Mouse (Mus musculus) spleen, adult 12 weeks (tissue): ENCODE measurements around the gene Zfyve19.

ENCODE experiments used
- DNase-seq: peaks from one replicate; pipeline ENCODE4 v3.0.0; 2022; ENCODE audit warnings: low spot score

Gene Zfyve19

DNA sequence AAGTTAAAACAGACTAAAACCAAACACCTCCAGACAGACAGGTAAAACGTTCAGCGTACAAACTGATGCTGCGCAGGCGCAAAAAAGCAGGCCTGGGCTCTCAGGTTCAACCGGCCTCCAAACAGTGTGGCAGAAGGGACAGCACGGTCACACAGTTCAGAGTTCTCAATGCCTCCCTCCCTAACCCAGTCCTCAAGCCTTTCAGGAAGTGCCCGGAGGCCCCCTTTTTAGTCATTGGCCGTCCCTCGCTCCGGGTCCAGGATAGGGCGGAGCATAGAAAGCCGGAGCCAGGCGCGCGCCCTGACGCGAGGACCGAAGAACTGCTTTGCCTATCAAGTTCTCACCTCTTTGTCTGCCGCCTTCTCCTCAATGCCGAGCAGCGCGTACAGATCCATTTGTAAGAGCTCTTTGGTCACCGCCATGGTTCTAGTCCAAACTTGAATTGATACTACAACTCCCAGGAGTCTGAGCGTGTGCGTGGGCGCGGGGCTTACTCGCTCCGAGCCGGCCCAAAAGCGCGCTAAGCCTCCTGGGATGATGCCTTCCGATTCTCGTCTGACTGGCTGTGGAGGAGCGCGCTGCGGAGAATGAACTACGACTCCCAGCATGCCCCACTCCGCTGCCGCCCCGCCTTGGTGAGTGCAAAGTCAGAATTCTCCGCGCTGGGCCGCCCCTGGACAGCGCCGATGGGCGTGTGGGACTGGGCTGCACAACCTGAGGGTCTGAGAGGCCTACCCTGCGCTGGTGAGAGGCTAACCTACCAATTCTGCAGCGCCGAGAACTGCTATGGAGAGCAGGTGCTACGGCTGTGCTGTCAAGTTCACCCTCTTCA is at the start of gene Zfyve19, which contains the start of gene Dnajc17:
Gene Zfyve19 (plus strand): TSS at position 274 of the 832 bp plus-strand sequence.
Gene Dnajc17 (minus strand): TSS at position 452 of the 832 bp plus-strand sequence.
- peak; percentile 92 for DNase-seq

DNA sequence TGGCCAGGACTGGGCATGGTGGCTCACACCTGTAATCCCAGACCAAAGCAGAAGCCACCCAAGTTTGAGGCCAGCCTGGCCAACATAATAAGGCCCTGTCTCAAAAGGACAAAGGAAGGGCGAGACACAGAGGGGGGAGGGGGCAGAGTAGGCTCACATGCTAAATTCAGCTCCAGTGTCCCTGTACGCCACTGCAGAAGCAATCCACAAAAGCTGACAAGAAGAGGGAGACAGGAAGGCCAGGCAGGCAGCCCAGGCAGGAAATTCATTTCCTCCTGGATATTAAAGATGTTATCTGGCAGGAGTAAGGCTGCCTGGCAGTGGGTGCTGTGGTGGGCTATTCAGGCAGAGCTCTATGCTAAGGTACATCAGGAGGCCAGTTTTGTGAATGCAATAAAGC is 47.2 kb upstream of the Zfyve19 start:
- DNase-seq: no peak

DNA sequence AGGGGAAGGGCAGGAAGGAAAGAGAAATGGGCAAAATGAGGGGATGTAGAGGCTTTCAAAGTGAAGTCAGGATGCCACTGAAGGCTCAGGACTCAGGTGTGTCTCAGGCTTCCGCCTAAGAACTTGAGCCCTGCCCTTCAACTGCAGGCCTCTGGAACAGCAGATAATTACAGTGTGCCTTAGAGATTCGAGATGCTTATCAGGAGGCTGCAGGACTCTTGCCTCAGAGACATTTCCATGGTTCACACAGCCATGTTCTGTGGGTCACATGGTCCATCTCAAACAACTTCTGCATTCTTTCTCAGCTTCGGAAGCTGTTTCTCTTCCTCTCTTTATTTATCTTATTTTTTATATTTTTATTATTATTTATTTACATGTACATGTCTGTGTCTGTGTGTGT is 45.3 kb upstream of the Zfyve19 start:
- DNase-seq: no peak

DNA sequence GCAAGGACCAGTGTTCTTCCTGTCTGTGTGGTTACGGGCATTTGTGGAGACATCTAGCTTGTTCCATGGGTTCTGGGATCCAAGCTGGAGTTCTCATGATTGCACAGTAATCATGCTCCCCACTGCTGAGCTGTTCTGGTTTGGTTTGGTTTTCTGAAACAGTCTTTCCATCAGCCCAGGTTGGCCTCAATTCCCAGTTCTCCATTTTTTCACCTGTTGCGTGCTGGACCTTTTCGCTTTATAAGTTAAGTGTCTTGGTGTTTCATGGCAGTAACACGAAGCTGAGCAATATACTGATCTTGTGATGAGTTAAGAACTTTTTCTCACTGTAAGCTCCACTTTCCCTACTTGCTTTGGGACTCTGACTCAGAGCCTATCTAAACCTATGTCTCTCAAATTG is 44.4 kb upstream of the Zfyve19 start:
- no peak for DNase-seq

DNA sequence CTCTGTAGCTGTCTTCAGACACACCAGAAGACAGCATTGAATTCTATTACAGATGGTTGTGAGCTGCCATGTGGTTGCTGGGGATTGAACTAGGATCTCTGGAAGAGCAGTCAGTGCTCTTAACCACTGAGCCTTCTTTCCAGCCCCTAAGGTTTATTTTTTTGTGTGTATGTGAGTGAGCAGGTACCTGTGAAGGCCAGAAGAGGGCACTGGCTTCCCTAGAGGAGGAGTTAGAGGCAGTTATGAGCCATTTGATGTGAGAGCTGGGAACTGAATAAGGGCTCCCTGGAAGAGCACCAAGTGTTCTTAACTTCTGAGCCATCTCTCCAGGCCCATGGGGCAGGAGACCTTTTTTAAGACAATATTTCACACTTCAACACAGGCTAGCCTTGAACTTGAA is 43.0 kb upstream of the Zfyve19 start:
- DNase-seq: no peak

DNA sequence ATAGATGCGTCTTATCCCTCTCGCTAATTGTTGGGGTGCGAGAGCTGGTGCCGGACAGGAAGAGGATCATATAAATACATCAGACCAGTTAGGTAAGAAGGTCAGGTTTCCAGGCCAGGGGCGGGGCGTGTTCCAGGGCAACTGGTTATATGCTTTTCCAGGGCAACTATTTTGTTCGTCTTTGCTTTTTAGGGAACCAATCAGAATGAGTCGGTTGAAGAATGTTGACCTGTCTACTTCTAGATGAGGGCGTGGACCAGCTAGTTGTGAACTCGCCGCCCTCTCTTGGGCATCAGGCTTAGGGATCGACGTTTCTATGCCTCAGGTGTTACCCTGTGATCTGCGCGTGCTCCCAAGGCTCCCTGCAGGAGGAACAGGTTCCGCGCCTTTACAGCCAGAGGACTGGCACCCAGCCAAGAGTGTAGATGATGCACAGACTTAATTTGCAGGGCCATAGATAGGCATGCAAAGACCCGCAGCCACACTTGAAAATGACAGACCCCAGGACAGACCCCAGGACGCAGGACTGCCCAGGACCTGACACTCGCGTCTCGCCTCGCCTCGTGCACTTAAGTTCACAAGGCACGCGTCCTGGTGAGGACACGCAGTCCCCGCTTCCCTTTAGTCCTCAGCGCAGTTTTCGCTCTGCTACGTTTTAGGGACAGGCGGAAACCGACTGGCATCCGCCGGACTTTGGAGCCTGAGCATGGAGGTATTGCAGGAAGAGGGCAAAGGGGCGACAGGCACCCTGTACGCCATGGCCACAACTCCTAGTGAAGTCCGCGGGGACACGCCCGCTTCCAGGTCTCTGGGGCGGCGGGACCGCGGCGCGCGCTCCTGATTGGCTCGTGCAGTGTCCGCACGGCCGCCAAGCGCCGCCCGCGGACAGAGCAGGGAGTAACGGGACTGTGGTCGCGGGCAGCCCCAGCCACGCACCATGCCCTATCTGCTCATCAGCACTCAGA is 41.2 kb upstream of the Zfyve19 start, which contains the start of gene Gchfr:
Gene Gchfr (plus strand): TSS at position 873 of the 965 bp plus-strand sequence.
- peak; percentile 20 for DNase-seq

DNA sequence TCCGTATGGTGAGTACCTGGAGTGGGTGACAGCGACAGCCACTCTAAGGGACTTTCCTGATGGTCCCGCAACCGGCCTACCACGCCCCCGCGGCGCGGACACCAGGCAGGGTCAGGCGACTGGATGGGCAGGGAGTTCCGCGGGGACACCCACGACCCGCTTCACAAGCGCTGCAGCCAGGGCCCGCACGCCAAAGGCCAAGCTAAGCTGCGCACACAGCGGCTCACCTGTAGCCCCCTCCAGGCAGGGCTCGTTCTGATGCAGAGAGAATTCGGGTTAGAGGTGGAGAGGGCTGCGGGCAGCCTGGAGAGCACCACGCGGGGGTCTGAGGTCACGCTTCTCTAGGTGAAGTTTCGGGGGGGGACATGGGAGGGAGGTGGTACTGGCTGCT is 40.6 kb upstream of the Zfyve19 start:
- DNase-seq: no peak

DNA sequence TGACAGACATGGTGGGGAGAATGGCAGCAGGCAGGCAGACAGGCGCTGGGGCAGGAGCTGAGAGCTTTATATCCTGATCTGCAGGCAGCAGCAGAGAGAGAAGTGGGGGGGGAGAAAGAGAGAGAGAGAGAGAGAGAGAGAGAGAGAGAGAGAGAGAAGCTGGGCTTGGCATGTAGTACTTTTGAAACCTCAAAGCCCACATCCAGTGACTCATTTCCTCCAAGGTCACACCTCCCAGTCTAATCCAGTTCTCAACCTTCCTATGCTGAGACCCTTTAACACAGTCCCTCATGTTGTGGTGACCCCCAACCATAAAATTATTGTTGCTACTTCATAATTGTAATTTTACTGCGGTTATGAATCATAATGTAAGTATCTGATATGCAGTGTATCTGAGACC is 38.1 kb upstream of the Zfyve19 start:
- no peak for DNase-seq

DNA sequence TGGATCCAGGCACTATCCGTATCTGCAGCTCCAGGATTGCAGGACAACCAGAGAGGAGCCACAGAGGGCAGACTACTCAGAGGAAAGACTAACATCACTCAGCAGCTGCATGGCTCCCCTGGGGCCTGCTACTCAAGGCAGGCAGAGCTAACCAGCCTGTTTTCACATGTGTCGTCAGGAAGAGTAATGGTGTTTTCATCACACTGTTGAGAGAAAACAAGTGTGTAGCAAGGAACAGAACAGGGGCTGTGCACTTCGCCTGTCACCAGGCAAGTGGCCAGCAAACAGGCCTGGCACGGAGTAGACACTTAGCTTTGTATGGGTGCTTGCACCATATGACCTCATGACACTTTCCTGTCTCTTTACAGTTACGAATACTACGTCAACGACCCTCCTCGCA is 36.8 kb upstream of the Zfyve19 start:
- DNase-seq: no peak

DNA sequence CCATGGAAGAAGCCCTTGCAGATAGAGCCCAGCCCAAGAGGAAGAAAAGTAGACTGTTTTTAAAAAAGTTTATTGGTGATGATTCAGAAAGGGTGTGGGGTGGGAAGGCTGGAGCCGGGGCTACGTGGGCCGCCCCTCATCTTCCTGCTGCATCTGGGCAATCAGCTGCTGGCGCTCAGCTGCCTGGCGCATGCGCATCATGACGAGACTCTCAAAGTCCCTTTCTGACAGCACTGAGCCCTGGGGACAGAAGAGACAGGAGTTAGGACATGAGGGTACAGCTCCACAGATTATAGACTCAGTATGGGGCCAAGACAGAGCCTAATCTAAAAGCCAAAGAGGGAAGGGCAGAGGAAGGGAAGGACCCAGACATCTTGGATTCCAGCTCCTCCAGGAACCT is 36.0 kb upstream of the Zfyve19 start:
- no peak for DNase-seq

DNA sequence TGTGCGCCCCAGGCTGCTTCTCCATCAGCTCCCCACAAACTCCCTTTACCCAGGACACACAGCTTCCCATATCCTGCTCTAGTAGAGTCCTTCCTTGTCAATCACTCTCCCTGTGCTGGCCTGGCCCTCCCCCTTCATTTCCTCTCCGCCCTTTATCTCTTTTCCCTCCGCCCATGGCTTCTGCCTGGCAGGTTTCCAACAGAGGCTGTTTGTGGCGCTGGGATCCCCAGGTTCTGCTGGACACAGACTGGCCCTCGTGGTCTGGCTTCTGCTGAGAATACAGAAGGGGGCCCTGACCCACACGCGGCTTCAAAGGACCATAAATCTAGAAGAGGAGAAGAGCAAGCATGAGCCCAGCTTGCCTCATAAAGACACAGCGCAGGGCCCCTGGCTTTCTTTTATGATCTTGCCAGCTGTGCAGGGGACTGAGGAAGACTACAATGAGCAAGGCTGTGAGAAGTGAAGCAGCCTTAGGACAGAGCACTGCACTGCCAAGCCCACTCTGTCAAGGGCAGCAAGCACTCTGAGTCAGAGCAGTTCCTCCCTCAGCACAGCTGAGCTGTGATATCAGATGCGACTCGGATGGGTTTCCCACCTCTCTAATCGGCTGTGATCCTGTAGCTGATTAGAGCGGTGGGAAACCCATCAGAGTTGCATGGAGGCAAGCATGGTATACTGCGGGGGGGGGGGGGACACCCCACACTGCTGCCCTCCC is 35.4 kb upstream of the Zfyve19 start:
- DNase-seq: peak; percentile 38

DNA sequence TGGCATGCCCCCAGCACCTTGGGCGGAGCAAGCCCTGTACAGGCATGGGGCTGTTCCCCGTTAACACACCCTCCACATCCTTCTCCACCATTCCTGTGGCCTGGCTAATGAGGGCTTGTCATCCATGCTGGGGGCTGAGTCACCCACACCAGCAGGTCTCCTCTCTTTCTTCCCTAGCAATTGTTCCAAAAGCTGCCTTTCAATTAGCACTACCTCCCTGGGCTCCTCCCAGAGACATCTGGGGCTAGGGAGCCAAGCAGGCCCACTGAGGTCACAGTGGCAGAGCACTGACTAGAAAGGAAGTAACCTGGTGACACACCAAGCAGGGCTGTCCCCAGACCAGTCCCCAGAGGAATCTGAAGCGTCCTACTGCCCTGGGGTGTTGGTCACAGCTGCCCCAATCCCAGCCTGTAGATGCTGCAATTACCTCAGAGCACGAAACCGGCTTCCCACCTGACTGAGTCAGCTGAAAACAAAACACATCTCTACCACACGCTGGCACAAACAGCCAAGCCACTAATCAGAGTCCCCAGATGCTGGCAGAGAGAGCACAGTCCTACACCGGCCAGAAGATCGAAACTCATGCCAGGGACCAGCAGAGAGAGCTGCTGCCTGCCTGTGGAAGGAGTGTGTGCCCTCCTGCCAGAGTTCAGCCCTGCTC is 34.3 kb upstream of the Zfyve19 start, which contains the start of gene Gm14137:
Gene Gm14137 (plus strand): TSS at position 519 of the 661 bp plus-strand sequence.
- no peak for DNase-seq

DNA sequence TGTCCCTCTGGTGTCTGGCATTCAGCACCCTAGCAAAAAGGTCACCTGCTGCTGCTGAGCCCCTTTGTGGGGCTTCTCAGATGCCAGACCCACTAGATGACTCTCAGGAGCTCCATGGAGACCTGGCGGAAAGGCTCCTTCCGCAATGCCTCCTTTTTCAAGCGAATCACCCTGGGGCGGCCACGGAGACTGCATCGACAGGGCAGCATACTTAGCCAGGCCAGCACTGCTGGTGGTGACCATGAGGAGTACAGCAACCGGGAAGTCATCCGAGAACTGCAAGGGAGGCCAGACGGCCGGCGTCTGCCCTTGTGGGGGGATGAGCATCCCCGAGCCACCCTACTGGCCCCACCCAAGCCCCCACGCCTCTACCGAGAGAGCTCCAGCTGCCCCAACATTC is 33.6 kb upstream of the Zfyve19 start:
- DNase-seq: no peak

DNA sequence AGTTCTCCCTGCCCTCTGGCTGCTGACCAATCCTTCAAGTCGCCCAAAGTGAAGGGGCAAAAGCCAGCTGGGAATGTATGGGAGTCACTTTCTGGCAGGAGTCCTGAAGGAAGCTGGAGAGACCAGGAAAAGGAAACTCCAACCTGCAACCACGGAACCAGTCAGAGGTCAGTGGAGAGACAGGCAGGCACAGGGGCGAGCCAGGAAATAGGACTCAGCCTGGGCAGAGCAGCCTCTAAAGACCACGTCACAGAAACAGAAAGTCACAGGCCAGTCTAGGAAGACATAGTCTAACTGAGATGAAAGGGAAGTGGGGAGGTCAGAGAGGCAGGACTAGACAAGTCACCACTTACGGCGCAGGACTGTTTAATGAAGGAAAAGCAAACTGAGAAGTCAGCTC is 32.8 kb upstream of the Zfyve19 start:
- no peak for DNase-seq

DNA sequence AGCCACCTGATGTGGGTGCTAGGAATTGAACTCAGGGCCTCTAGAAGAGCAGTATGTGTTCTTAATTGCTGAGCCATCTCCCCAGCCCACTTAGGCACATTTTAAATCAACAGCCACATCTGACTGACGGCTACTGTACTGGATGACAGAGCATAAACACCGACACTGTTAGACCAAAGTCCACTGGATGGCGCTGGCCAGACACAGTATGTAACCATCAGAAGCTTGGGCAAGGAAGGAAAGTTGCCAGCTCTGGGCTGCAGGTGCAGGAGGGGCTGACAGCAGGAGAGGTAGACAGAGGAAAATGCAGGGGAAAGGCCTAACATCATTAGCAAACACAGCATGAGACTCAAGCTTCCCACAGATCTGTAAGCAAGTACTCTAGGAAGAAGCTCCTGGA is 31.7 kb upstream of the Zfyve19 start:
- no peak for DNase-seq

DNA sequence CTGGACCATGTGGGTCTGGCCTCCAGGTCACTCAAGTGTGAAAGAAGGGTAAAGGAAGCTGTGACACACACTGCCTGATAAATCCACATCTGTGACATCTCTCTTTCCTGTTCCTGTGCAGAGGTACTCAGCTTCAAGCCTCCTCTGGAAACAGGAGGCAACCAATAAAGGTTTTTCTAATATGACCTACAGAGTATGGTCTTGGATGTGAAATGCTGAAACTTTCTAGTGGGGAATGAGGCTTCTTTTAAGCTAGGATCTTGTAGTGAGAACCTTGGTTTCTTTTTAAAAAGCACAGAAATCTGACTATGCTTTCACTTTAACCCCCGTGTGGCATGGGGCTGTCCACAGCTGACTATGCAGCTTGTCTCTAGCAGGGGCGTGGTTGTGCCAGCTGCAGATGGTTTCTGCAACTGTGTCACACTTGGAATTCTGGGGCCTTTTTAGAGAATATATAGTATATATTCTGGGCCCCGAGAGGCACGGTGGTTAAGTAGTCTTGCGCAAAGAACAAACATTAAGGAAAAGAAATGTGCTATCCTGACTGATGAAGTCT is 31.0 kb upstream of the Zfyve19 start:
- no peak for DNase-seq

DNA sequence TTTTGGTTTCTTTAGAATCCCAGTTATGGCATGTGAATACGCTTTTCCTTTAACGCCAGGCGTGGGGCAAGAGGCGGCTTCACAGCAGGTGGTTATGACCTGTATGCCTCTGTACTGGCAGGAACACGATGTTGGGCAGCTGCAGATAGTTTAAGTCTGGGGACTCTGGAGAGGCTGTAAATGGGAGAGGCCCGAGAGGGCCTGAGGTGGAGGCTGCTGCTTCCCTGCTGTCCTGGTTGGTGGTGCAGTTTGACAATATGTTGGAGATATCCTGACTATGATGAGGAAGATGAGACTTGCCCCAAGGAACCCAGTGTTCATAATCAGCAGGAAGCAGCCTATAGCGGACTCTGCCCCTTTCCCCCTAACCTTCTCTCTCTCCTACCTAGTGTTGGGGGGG is 25.5 kb upstream of the Zfyve19 start:
- no peak for DNase-seq

DNA sequence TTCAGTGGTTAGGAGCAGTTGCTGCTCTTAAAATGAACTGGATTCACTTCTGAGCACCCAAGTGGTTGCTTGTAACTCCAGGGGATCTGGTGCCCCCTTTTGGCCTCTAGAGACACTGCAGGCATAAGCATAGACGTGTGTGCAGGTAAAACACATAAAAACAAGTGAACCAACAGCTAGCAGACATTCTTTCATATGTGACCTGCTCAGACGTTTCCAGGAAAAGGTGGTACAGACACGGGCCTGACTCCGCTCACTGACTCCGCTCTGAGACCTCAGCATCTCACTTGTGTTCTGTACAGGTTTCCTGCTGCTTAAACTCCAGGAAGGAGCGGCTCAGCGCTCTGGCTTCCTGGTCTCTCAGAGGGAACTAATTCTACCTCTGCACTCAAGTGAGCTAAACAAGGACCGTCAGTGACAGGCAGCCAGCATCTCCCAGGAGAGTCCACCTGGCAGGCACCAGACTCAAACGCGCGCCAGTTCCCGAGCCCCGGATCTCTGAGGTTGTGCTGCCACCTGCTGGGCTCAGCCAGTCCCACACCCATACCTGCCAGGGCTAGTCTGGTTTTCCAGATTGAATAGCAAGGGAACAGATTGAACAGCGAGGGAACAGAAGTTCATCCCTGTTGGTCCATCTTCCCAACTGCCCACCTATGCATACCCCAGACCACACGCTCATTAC is 19.2 kb upstream of the Zfyve19 start:
- DNase-seq: peak; percentile 78

DNA sequence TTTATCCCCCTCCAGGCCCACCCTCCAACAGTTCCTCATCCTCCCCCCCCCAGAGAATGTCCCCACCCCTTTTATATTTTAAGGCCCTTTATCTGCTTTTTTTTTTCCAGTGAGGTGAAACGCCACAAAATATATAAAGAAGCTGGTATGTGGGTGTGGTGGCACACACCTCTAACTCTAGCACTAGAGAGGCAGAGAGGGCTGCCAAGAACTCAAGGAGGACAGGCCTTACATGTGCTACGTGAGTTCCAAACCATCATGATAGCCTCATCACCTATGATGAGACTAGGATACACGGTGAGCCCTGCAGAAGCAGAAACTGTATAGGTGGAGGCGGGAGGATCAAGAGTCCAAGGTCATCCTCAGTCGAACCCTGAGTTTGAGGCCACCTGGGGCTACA is 17.4 kb upstream of the Zfyve19 start:
- no peak for DNase-seq

DNA sequence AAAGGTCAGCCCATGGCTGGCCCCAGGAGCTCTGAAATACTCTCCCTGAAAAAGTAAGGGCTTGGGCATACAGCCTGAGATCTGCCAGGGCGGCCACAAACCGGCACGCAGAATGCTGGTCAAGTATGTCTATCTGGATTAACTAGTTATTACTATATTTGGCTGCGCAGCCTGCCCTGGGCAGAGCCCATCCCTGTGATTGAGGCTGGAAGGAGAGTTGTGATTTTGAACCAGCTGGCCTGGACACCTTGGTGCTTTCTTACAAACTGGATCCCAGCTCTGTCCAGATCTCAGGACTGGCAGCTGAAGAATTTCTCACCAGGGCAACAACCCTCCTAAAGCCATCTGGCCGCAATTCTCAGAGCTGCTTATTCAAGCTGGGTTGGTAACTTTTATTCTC is 14.3 kb upstream of the Zfyve19 start:
- DNase-seq: no peak
